ENCODE assay signal across 11 mouse cellular contexts in the genomic region with DNA sequence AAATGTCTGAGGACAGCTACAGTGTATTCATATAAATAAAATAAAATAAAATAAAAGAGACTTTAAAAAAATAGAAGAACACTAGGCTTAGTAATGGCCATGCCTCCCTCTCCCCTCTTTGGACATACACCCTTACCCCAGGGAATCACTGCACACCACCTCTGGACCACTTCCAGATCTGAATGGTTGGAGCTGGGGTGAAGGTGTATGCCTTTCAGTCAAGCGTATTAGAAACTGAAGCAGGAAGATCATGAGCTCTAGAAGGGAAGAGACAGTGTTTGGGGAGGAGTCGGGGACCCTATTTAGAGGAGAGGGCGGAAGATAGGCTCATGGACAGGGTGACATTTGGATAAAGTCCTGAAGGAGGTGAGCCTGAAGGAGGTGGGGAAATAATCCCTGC. TPM values are rescaled to one million over a fixed set of nuclear protein-coding genes. Genes with fewer than 3 reads are reported as not detected.
DNase-seq lines count a peak whose midpoint lies in the region; ATAC-seq and TF ChIP-seq lines count a peak whose summit lies in the region.
"Had no signal": no experiment of that assay in that cellular context is flagged by ENCODE, and none has a peak within 500 bp of the region (broad histone marks: within the 10 kb centered on the region; RNA-seq: fewer than 3 reads in every experiment).

No protein-coding gene starts in this region.

- peak overlapping the region; percentile 59 for H3K9ac ChIP-seq in liver, adult 2 months (ENCODE audit: low read depth, low read length)
- peak overlapping the region; percentile 45; the same call in 1 of the 2 replicates for H3K9ac ChIP-seq in intestine, postnatal 0 days (ENCODE audit: low read depth, low read length)
- H3K9ac ChIP-seq in neural tube, embryonic 15.5 days (replicated peaks): no peak overlapping the region; the same call in 1 of the 2 replicates

- peak overlapping the region; percentile 80 for H3K27ac ChIP-seq in liver, adult 2 months (replicated peaks; ENCODE audit: insufficient read depth, low read depth, low read length)
- peak overlapping the region; percentile 83 for H3K27ac ChIP-seq in intestine, postnatal 0 days (ENCODE audit: low read depth, low read length)
- H3K27ac ChIP-seq in neural tube, embryonic 15.5 days (replicated peaks): 0 out of 2 replicates have a peak overlapping the region, but pooled peaks have one; percentile 29

- 15% methylated on average over 3 of the region's 3 CpGs for WGBS in liver, adult 2 months
- WGBS in intestine, postnatal 0 days: 35% methylated on average over 3 of the region's 3 CpGs
- WGBS in neural tube, embryonic 15.5 days: 81% methylated on average over 3 of the region's 3 CpGs

- H3K79me2 ChIP-seq in liver, adult 2 months (ENCODE audit: control insufficient read depth, insufficient read depth, low read length): peaks cover 12% of the 10 kb centered on the region

- no peak for ATAC-seq in intestine, postnatal 0 days
- no peak for ATAC-seq in neural tube, embryonic 15.5 days (ENCODE audit: low FRiP score)
- ATAC-seq: activated CD4-positive, CD25-positive, alpha-beta regulatory T cell, adult 4 months had no signal

- H3K4me1 ChIP-seq in liver, adult 2 months (ENCODE audit: control insufficient read depth, insufficient read depth, low read length): peaks cover 23% of the 10 kb centered on the region
- H3K4me1 ChIP-seq in intestine, postnatal 0 days (replicated peaks; ENCODE audit: control insufficient read depth, insufficient read depth, low read length): peaks cover 10% of the 10 kb centered on the region; the same call in 1 of the 2 replicates
- H3K4me1 ChIP-seq in neural tube, embryonic 15.5 days: peaks cover 7% of the 10 kb centered on the region

- H3K4me2 ChIP-seq in intestine, postnatal 0 days (replicated peaks; ENCODE audit: low read depth): peak overlapping the region; percentile 66
- H3K4me2 ChIP-seq in neural tube, embryonic 15.5 days: peak overlapping the region; percentile 65; the same call in 1 of the 2 replicates

- intact Hi-C loops in heart, postnatal 14 days (cut with DNase I): loop anchor here (10.0 kb wide), 1 partner anchor 316 kb away; the partner anchor contains the start of gene Egln2

- H3K27me3 ChIP-seq in liver, adult 2 months (ENCODE audit: control insufficient read depth, insufficient read depth, low read length): no peaks in the 10 kb centered on the region
- H3K27me3 ChIP-seq in intestine, postnatal 0 days (replicated peaks; ENCODE audit: control insufficient read depth, insufficient read depth, low read length): no peaks in the 10 kb centered on the region
- H3K27me3 ChIP-seq in neural tube, embryonic 15.5 days (replicated peaks): no peaks in the 10 kb centered on the region

- H3K4me3 ChIP-seq in liver, adult 2 months (ENCODE audit: insufficient read depth, low read depth, low read length): peak overlapping the region; percentile 34
- H3K4me3 ChIP-seq in intestine, postnatal 0 days (ENCODE audit: low read depth, low read length): peak overlapping the region; percentile 39
- no peak overlapping the region for H3K4me3 ChIP-seq in neural tube, embryonic 15.5 days (replicated peaks)

- no peak for TF ChIP-seq CTCF in liver, adult 2 months (IDR thresholded peaks at IDR 0.05; ENCODE audit: low read depth, low read length)
- no peak for TF ChIP-seq CTCF in intestine, postnatal 0 days (IDR thresholded peaks at IDR 0.05; ENCODE audit: low read depth)

- peak; percentile 89 for DNase-seq in heart, adult 11 months
- no peak for DNase-seq in heart, postnatal 14 days
- DNase-seq in liver, adult 2 months (ENCODE audit: extremely low read depth, low read depth, low spot score): peak; percentile 56
- no peak for DNase-seq in liver
- no peak for DNase-seq in ovary, adult 18-20 months (ENCODE audit: low spot score)
- no peak for DNase-seq in cerebellum, postnatal 25 days
- DNase-seq: thymus, adult 2 months had no signal

- H3K9me3 ChIP-seq in intestine, postnatal 0 days (ENCODE audit: control insufficient read depth): no peaks in the 10 kb centered on the region
- no peaks in the 10 kb centered on the region for H3K9me3 ChIP-seq in neural tube, embryonic 15.5 days (replicated peaks)

- no peak for TF ChIP-seq POLR2A in liver, adult 2 months (IDR thresholded peaks at IDR 0.05; ENCODE audit: extremely low read depth, insufficient read depth, low read length)

- H3K36me3 ChIP-seq in liver, adult 2 months (ENCODE audit: control insufficient read depth, insufficient read depth, low read length): peaks cover 4% of the 10 kb centered on the region
- peaks cover 27% of the 10 kb centered on the region for H3K36me3 ChIP-seq in intestine, postnatal 0 days (ENCODE audit: control insufficient read depth, insufficient read depth)
- H3K36me3 ChIP-seq in neural tube, embryonic 15.5 days: 0 out of 2 replicates have a peak, but pooled peaks cover 3% of the 10 kb centered on the region

RNA-seq across cellular contexts. Expression of gene Sertad1, which starts 6.2 kb away (rescaled TPM):
- 10 to 100 TPM; 10.9 to 11.4 TPM for total RNA-seq in heart, postnatal 14 days (2021)
- 7.7 and 9.5 TPM in 2 replicates for total RNA-seq in liver, adult 2 months (2014; rRNA removed)
- 8.8 and 11.6 TPM in 2 replicates for polyA plus RNA-seq in liver, adult 2 months (2012; rRNA removed)
- polyA plus RNA-seq in intestine, postnatal 0 days (2015; fragmentation: Nextera tagmentation; extraction: Ambion mirVana): 42.7 and 43.1 TPM in 2 replicates
- 11.6 and 15.8 TPM in 2 replicates for polyA plus RNA-seq in neural tube, embryonic 15.5 days (2015; fragmentation: Nextera tagmentation; extraction: Ambion mirVana)

RNA-seq across cellular contexts. Expression of gene Sertad3, which starts 6.9 kb away (rescaled TPM):
- 1 to 10 TPM; 7.6 to 8.5 TPM for total RNA-seq in heart, postnatal 14 days (2021)
- total RNA-seq in liver, adult 2 months (2014; rRNA removed): 3.5 and 4.6 TPM in 2 replicates
- 6.9 and 8.3 TPM in 2 replicates for polyA plus RNA-seq in liver, adult 2 months (2012; rRNA removed)
- polyA plus RNA-seq in intestine, postnatal 0 days (2015; fragmentation: Nextera tagmentation; extraction: Ambion mirVana): 22.8 and 24.0 TPM in 2 replicates
- polyA plus RNA-seq in neural tube, embryonic 15.5 days (2015; fragmentation: Nextera tagmentation; extraction: Ambion mirVana): 8.8 and 11.0 TPM in 2 replicates

RNA-seq across cellular contexts. Expression of gene Prx, which starts 18.6 kb away (rescaled TPM):
- total RNA-seq in heart, postnatal 14 days (2021): 1 to 10 TPM; 1.4 to 2.8 TPM
- total RNA-seq in liver, adult 2 months (2014; rRNA removed): 0.07 TPM in 1 of 2 replicates, not detected in the other
- polyA plus RNA-seq in liver, adult 2 months (2012; rRNA removed): 0.05 and 0.07 TPM in 2 replicates
- 1.3 and 1.4 TPM in 2 replicates for polyA plus RNA-seq in intestine, postnatal 0 days (2015; fragmentation: Nextera tagmentation; extraction: Ambion mirVana)
- polyA plus RNA-seq in neural tube, embryonic 15.5 days (2015; fragmentation: Nextera tagmentation; extraction: Ambion mirVana): 2.0 and 2.4 TPM in 2 replicates

RNA-seq across cellular contexts. Expression of gene Blvrb, which starts 32.7 kb away (rescaled TPM):
- 10 to 100 TPM; 34.3 to 34.9 TPM for total RNA-seq in heart, postnatal 14 days (2021)
- 142 and 148 TPM in 2 replicates for total RNA-seq in liver, adult 2 months (2014; rRNA removed)
- polyA plus RNA-seq in liver, adult 2 months (2012; rRNA removed): 268 and 304 TPM in 2 replicates
- 60.4 and 67.3 TPM in 2 replicates for polyA plus RNA-seq in intestine, postnatal 0 days (2015; fragmentation: Nextera tagmentation; extraction: Ambion mirVana)
- polyA plus RNA-seq in neural tube, embryonic 15.5 days (2015; fragmentation: Nextera tagmentation; extraction: Ambion mirVana): 24.5 and 26.1 TPM in 2 replicates

RNA-seq across cellular contexts. Expression of gene Sptbn4, which starts 33.0 kb away (rescaled TPM):
- under 1 TPM; 0.14 to 0.20 TPM for total RNA-seq in heart, postnatal 14 days (2021)
- under 0.01 TPM in 1 of 2 replicates, not detected in the other for total RNA-seq in liver, adult 2 months (2014; rRNA removed)
- polyA plus RNA-seq in liver, adult 2 months (2012; rRNA removed): 0.06 TPM in 1 of 2 replicates, not detected in the other
- polyA plus RNA-seq in intestine, postnatal 0 days (2015; fragmentation: Nextera tagmentation; extraction: Ambion mirVana): 0.17 and 0.26 TPM in 2 replicates
- polyA plus RNA-seq in neural tube, embryonic 15.5 days (2015; fragmentation: Nextera tagmentation; extraction: Ambion mirVana): 3.7 TPM in 2 replicates
- total RNA-seq: gastrocnemius, adult 18-20 months had no signal

Comparison
In these comparisons a context has a peak if more than half of its experiments do, and no peak if none do; other contexts are left out.
1. DNase-seq: peak in heart, adult 11 months (single experiment) and liver, adult 2 months (single experiment); none in heart, postnatal 14 days (0 of 2), liver (single experiment), ovary, adult 18-20 months (single experiment) and cerebellum, postnatal 25 days (0 of 2).
2. H3K27ac ChIP-seq: peak in every context shown above with its lines; median percentile 83 in intestine, postnatal 0 days; 80 in liver, adult 2 months; 29 in neural tube, embryonic 15.5 days.